Mouse (Mus musculus) CH12.LX (cell line): ENCODE data around the gene Arhgef6. TPM values are rescaled to one million over a fixed set of nuclear protein-coding genes. Genes with fewer than 3 reads are reported as not detected.

ENCODE experiments used
- DNase-seq: peaks from one replicate; pipeline ENCODE4 v3.0.0-alpha.2; 2013; ENCODE audit errors: extremely low read depth
- H3K27ac ChIP-seq: 2 replicates; pipeline ENCODE4 v1.5.1; 2012; ENCODE audit warnings: low read depth, mild to moderate bottlenecking, control low read depth, moderate library complexity; ENCODE audit not compliant: insufficient read depth
- H3K27me3 ChIP-seq: replicated peaks from 2 replicates; pipeline ENCODE3; 2012; ENCODE audit warnings: inconsistent platforms
- H3K36me3 ChIP-seq, 2 experiments: replicated peaks in 1 of 2; 2 replicates each; pipeline versions ENCODE3 to v1.6.1; 2012; ENCODE audit warnings: inconsistent platforms in 1 of 2, low read length in 1 of 2, mild to moderate bottlenecking in 1 of 2, mixed read lengths in 1 of 2, moderate library complexity in 1 of 2; ENCODE audit not compliant: control insufficient read depth in 1 of 2, insufficient read depth in 1 of 2
- H3K4me1 ChIP-seq, 2 experiments: 2 replicates each; pipeline ENCODE4 v1.6.1; 2012; ENCODE audit warnings: inconsistent platforms in 1 of 2, moderate library complexity in 1 of 2; ENCODE audit not compliant: insufficient read depth in 2 of 2, control insufficient read depth in 1 of 2
- H3K4me2 ChIP-seq: 2 replicates; pipeline ENCODE4 v1.6.1; 2012; ENCODE audit warnings: low read depth, mild to moderate bottlenecking, control low read depth; ENCODE audit not compliant: poor library complexity, insufficient read depth, severe bottlenecking
- H3K4me3 ChIP-seq, 3 experiments: fragments of 150-350 bp in 1 of 3; sonication (generic) in 1 of 3; replicated peaks in 1 of 3; 2 replicates each; pipeline versions ENCODE3 to v1.5.1; 2011 to 2012; ENCODE audit warnings: low read depth in 2 of 3, low read length in 2 of 3, mild to moderate bottlenecking in 2 of 3, moderate library complexity in 2 of 3, control low read depth in 1 of 3, improper control_type of control experiment in 1 of 3, inconsistent platforms in 1 of 3, mixed read lengths in 1 of 3; ENCODE audit not compliant: poor library complexity in 1 of 3
- H3K79me2 ChIP-seq: replicated peaks from 2 replicates; pipeline ENCODE4 v1.6.1; 2012; ENCODE audit warnings: mild to moderate bottlenecking, moderate library complexity; ENCODE audit not compliant: control insufficient read depth, poor library complexity, insufficient read depth, severe bottlenecking; ENCODE audit errors: extremely low read depth
- H3K9ac ChIP-seq: 2 replicates; pipeline ENCODE4 v1.6.1; 2012; ENCODE audit warnings: low read depth, mild to moderate bottlenecking, control low read depth, moderate library complexity; ENCODE audit not compliant: insufficient read depth
- H3K9me3 ChIP-seq: replicated peaks from 2 replicates; pipeline ENCODE3; 2012; ENCODE audit warnings: low read length, inconsistent platforms, mixed read lengths
- BHLHE40 ChIP-seq: IDR thresholded peaks from 2 replicates; pipeline ENCODE4 v1.6.1; 2011; ENCODE audit warnings: mild to moderate bottlenecking, low read depth, low read length, improper control_type of control experiment
- CHD1 ChIP-seq: IDR thresholded peaks from 2 replicates; pipeline ENCODE4 v1.6.1; 2012; ENCODE audit warnings: low read depth, low read length, improper control_type of control experiment, inconsistent platforms
- CHD2 ChIP-seq: IDR thresholded peaks from 2 replicates; pipeline ENCODE4 v1.6.1; 2011; ENCODE audit warnings: low read length, improper control_type of control experiment
- CTCF ChIP-seq, 2 experiments: IDR thresholded peaks in 1 of 2; conservative IDR thresholded peaks in 1 of 2; 2 replicates each; pipeline ENCODE4 v1.5.1; 2011 to 2012; ENCODE audit warnings: low read depth in 2 of 2, low read length in 2 of 2, improper control_type of control experiment in 1 of 2, inconsistent platforms in 1 of 2, mild to moderate bottlenecking in 1 of 2, moderate library complexity in 1 of 2
- E2F4 ChIP-seq: IDR thresholded peaks from 2 replicates; pipeline ENCODE4 v1.6.1; 2011; ENCODE audit warnings: low read depth, low read length, improper control_type of control experiment; ENCODE audit not compliant: insufficient replicate concordance
- ELF1 ChIP-seq: IDR thresholded peaks from 2 replicates; pipeline ENCODE4 v1.6.1; 2014; ENCODE audit warnings: low read depth, mild to moderate bottlenecking, inconsistent platforms, low read length, improper control_type of control experiment
- EP300 ChIP-seq: IDR thresholded peaks from 2 replicates; pipeline ENCODE4 v1.6.1; 2011; ENCODE audit warnings: low read length, improper control_type of control experiment
- ETS1 ChIP-seq: conservative IDR thresholded peaks from 2 replicates; pipeline ENCODE4 v1.6.1; 2012; ENCODE audit warnings: low read depth, mild to moderate bottlenecking, inconsistent platforms, low read length, improper control_type of control experiment, moderate library complexity
- GABPA ChIP-seq: IDR thresholded peaks from 2 replicates; pipeline ENCODE4 v1.6.1; 2012; ENCODE audit warnings: low read depth, low read length, improper control_type of control experiment, inconsistent platforms; ENCODE audit not compliant: insufficient replicate concordance
- IRF4 ChIP-seq: IDR thresholded peaks from 2 replicates; pipeline ENCODE4 v1.6.1; 2014; ENCODE audit warnings: low read depth, mild to moderate bottlenecking, inconsistent platforms, low read length, improper control_type of control experiment
- JUN ChIP-seq: IDR thresholded peaks from 2 replicates; pipeline ENCODE4 v1.6.1; 2011; ENCODE audit warnings: low read depth, mild to moderate bottlenecking, low read length, improper control_type of control experiment, moderate library complexity; ENCODE audit not compliant: insufficient read depth
- JUND ChIP-seq: conservative IDR thresholded peaks from 2 replicates; pipeline ENCODE4 v1.6.1; 2011; ENCODE audit warnings: low read depth, low read length, improper control_type of control experiment
- KAT2A ChIP-seq: IDR thresholded peaks from 2 replicates; pipeline ENCODE4 v1.6.1; 2012; ENCODE audit warnings: low read length, improper control_type of control experiment, inconsistent platforms; ENCODE audit not compliant: insufficient replicate concordance
- MAFK ChIP-seq: IDR thresholded peaks from 2 replicates; pipeline ENCODE4 v1.6.1; 2011; ENCODE audit warnings: low read length, improper control_type of control experiment; ENCODE audit not compliant: insufficient replicate concordance
- MAX ChIP-seq: IDR thresholded peaks from 2 replicates; pipeline ENCODE4 v1.6.1; 2011; ENCODE audit warnings: low read length, improper control_type of control experiment
- MAZ ChIP-seq: IDR thresholded peaks from 2 replicates; pipeline ENCODE4 v1.6.1; 2012; ENCODE audit warnings: low read depth, mild to moderate bottlenecking, inconsistent platforms, low read length, improper control_type of control experiment, moderate library complexity
- MEF2A ChIP-seq: IDR thresholded peaks from 2 replicates; pipeline ENCODE4 v1.6.1; 2014; ENCODE audit warnings: low read depth, mild to moderate bottlenecking, inconsistent platforms, low read length, improper control_type of control experiment, borderline replicate concordance
- MXI1 ChIP-seq: IDR thresholded peaks from 2 replicates; pipeline ENCODE4 v1.6.1; 2011; ENCODE audit warnings: mild to moderate bottlenecking, low read depth, low read length, improper control_type of control experiment
- MYC ChIP-seq: IDR thresholded peaks from 2 replicates; pipeline ENCODE4 v1.6.1; 2011; ENCODE audit warnings: low read depth, mild to moderate bottlenecking, improper control_type of control experiment, low read length
- NELFE ChIP-seq: IDR thresholded peaks from 2 replicates; pipeline ENCODE4 v1.6.1; 2011; ENCODE audit warnings: low read depth, low read length, improper control_type of control experiment
- NRF1 ChIP-seq: IDR thresholded peaks from 2 replicates; pipeline ENCODE4 v1.6.1; 2014; ENCODE audit warnings: low read depth, mild to moderate bottlenecking, inconsistent platforms, low read length, improper control_type of control experiment, moderate library complexity
- PAX5 ChIP-seq: IDR thresholded peaks from 2 replicates; pipeline ENCODE4 v1.6.1; 2012; ENCODE audit warnings: low read length, inconsistent platforms, mixed read lengths
- POLR2A ChIP-seq: IDR thresholded peaks from 2 replicates; pipeline ENCODE4 v1.6.1; 2011; ENCODE audit warnings: low read depth, mild to moderate bottlenecking, improper control_type of control experiment, low read length
- POLR2AphosphoS2 ChIP-seq: IDR thresholded peaks from 2 replicates; pipeline ENCODE4 v1.6.1; 2011; ENCODE audit warnings: low read depth, low read length, improper control_type of control experiment
- RAD21 ChIP-seq: IDR thresholded peaks from 2 replicates; pipeline ENCODE4 v1.6.1; 2011; ENCODE audit warnings: low read depth, mild to moderate bottlenecking, low read length, improper control_type of control experiment, moderate library complexity
- RCOR1 ChIP-seq: conservative IDR thresholded peaks from 2 replicates; pipeline ENCODE4 v1.6.1; 2012; ENCODE audit warnings: low read depth, mild to moderate bottlenecking, inconsistent platforms, low read length, improper control_type of control experiment
- SIN3A ChIP-seq: IDR thresholded peaks from 2 replicates; pipeline ENCODE4 v1.6.1; 2012; ENCODE audit warnings: low read length, improper control_type of control experiment, inconsistent platforms
- SMC3 ChIP-seq: IDR thresholded peaks from 2 replicates; pipeline ENCODE4 v1.6.1; 2011; ENCODE audit warnings: low read depth, low read length, improper control_type of control experiment
- TBP ChIP-seq: conservative IDR thresholded peaks from 2 replicates; pipeline ENCODE4 v1.6.1; 2011; ENCODE audit warnings: low read depth, low read length, improper control_type of control experiment
- TCF12 ChIP-seq: IDR thresholded peaks from 2 replicates; pipeline ENCODE4 v1.6.1; 2014; ENCODE audit warnings: low read depth, mild to moderate bottlenecking, inconsistent platforms, low read length, improper control_type of control experiment
- UBTF ChIP-seq: IDR thresholded peaks from 2 replicates; pipeline ENCODE4 v1.6.1; 2012; ENCODE audit warnings: low read depth, mild to moderate bottlenecking, inconsistent platforms, low read length, improper control_type of control experiment, moderate library complexity
- USF1 ChIP-seq: IDR thresholded peaks from 2 replicates; pipeline ENCODE4 v1.6.1; 2014; ENCODE audit warnings: low read depth, mild to moderate bottlenecking, inconsistent platforms, low read length, improper control_type of control experiment
- USF2 ChIP-seq: conservative IDR thresholded peaks from 2 replicates; pipeline ENCODE4 v1.6.1; 2011; ENCODE audit warnings: low read depth, low read length, improper control_type of control experiment
- ZC3H11A ChIP-seq: IDR thresholded peaks from 2 replicates; pipeline ENCODE4 v1.6.1; 2012; ENCODE audit warnings: low read depth, mild to moderate bottlenecking, inconsistent platforms, low read length, improper control_type of control experiment
- ZKSCAN1 ChIP-seq: IDR thresholded peaks from 2 replicates; pipeline ENCODE4 v1.6.1; 2012; ENCODE audit warnings: low read depth, inconsistent platforms, low read length, improper control_type of control experiment, borderline replicate concordance
- ZMIZ1 ChIP-seq: IDR thresholded peaks from 2 replicates; pipeline ENCODE4 v1.6.1; 2012; ENCODE audit warnings: low read depth, mild to moderate bottlenecking, inconsistent platforms, low read length, improper control_type of control experiment
- ZNF384 ChIP-seq: IDR thresholded peaks from 2 replicates; pipeline ENCODE4 v1.6.1; 2012; ENCODE audit warnings: low read depth, low read length, improper control_type of control experiment, inconsistent platforms
- dilution Hi-C: fragments of 300-500 bp; cut with MboI; formaldehyde crosslinking; loops from 2 replicates; pipeline ENCODE4 v1.14.3; 2020; ENCODE audit warnings: low sequenced_read_pairs; ENCODE audit not compliant: extremely low pct_unique_long_range_greater_than_20kb, extremely low pct_ligation_motif_present
- in situ Hi-C: fragments of 300-500 bp; cut with MboI; formaldehyde crosslinking; loops from 3 replicates; pipeline ENCODE4 v1.14.3; 2019; ENCODE audit warnings: low sequenced_read_pairs, low pct_ligation_motif_present, low pct_unique_long_range_greater_than_20kb, mixed read lengths
- polyA plus RNA-seq: library from polyadenylated mRNA; unstranded; fragments of >175 nt; gene quantifications from 2 replicates; pipeline ENCODE4 v1.2.1, GENCODE M21; 2012; ENCODE audit warnings: low read depth; ENCODE audit not compliant: insufficient read length
- total RNA-seq, 2 experiments: library from RNA; depleted of rRNA; stranded (reverse); fragments of 300-350 nt in 1 of 2; fragments of >200 nt in 1 of 2; gene quantifications; 2 replicates each; pipeline ENCODE4 v1.2.3; 2012 to 2014

Gene Arhgef6
- total RNA-seq (2012; rRNA removed) = 68.9 and 69.8 TPM in 2 replicates
- total RNA-seq (2014; rRNA removed) = 162 and 167 TPM in 2 replicates
- polyA plus RNA-seq = 206 and 230 TPM in 2 replicates

DNA sequence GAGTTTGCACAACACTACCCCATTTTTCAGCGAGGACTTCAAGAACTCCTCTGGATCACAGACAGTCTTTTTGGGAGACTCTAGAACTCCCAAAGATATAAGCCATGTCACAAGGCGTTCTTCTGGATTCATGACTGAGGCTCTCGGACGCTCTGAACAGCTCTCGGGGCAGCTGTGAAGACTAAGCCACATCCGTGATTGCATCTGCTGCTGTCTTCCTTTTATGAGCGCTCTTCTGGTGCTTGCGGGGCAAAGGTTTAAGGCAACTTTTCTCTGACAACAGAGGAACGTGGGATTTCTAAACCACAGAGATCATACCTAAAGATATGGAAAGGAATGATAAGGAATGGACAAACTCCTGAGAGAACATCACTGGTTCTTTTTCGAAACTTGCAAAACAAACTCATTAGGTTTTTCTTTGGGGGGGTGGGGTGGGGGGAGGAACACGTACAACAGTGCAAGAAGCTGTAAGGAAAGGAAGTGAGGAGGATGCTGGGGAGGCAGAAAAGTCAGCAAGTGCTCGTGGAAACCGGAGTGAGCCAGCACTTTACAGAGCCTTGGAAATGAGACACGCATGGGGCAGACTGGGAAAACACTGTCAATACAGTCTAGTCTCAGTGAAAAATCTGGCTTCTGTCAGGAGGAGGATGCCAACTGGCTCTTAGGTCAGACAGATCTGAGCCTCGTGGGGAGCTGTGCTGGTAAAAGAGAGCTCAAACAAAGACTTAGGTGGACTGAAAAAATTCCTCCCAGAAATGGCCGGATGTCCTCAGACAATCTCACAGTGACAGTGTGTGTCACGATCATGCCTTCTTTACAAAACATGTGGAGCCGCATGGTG, at the start of gene Arhgef6:
Gene Arhgef6 (minus strand): TSS at position 359 of the 841 bp plus-strand sequence.
- Histone ChIP-seq H3K27ac (peak within 1 kb of the TSS; percentile 83), H3K4me2 (peak within 1 kb of the TSS; percentile 16), H3K79me2 (peaks cover 30% of the 10 kb centered on the region), H3K27me3 (no peaks in the 10 kb centered on the region), H3K4me1 (peaks cover 2 to 11% of the 10 kb centered on the region in 2 experiments; a peak in 2 of 4 replicates), H3K4me3 (peak within 1 kb of the TSS; percentile 55 to 83 (median 76)), H3K36me3 (peaks cover 8 to 11% of the 10 kb centered on the region in 2 experiments), H3K9ac (peak within 1 kb of the TSS; percentile 92), H3K9me3 (no peaks in the 10 kb centered on the region)
- dilution Hi-C loops = no loop called here
- TF ChIP-seq ZKSCAN1 (no peak), MEF2A (no peak), CTCF (conservative IDR thresholded peaks at IDR 0.05 in 1 of 2, IDR thresholded peaks at IDR 0.05 in 1 of 2; ENCODE audit: low read depth in 2 of 2, low read length in 2 of 2) (no peak), IRF4 (peak; percentile 29; the same call in 1 of the 2 replicates), GABPA (no peak), ETS1 (no peak; the same call in 1 of the 2 replicates), SIN3A (no peak; the same call in 1 of the 2 replicates), USF2 (no peak), ZNF384 (no peak), RAD21 (no peak), USF1 (no peak), MYC (peak; percentile 38; the same call in 1 of the 2 replicates), NRF1 (no peak), JUN (no peak), ZC3H11A (no peak), CHD1 (0 out of 2 replicates have a peak, but pooled peaks have one; percentile 24), UBTF (no peak), MXI1 (no peak), SMC3 (no peak), EP300 (no peak), MAFK (no peak), JUND (no peak), TCF12 (peak; percentile 25; the same call in 1 of the 2 replicates), KAT2A (no peak), NELFE (peak; percentile 58; the same call in 1 of the 2 replicates), RCOR1 (no peak), ELF1 (no peak), MAZ (no peak; the same call in 1 of the 2 replicates), POLR2AphosphoS2 (no peak), E2F4 (no peak), TBP (0 out of 2 replicates have a peak, but pooled peaks have one; percentile 7), POLR2A (peak; percentile 46; the same call in 1 of the 2 replicates), CHD2 (0 out of 2 replicates have a peak, but pooled peaks have one; percentile 27), BHLHE40 (no peak), PAX5 (no peak), ZMIZ1 (no peak), MAX (peak; percentile 23; the same call in 1 of the 2 replicates)
- DNase-seq = peak; percentile 39
- in situ Hi-C loops = no loop called here
